Mouse (Mus musculus): Measurements from ENCODE around the gene Atp5g1.

The Atp5g1 gene

GRCm38 (mm10) chr11:96073295-96073993 lies 2.0 kb downstream of the Atp5g1 start:
- no peak for DNase-seq (ENCODE audit: low spot score in 2 of 2)

GRCm38 (mm10) chr11:96071013-96071412 lies 4.5 kb downstream of the Atp5g1 start:
- no peak for DNase-seq (ENCODE audit: low spot score in 2 of 2)

- DNase-seq (ENCODE audit: low spot score in 2 of 2) = no peak
These were observed 5.1 kb downstream of the Atp5g1 start for GRCm38 (mm10) chr11:96070353-96070752.

- no peak for DNase-seq (ENCODE audit: low spot score in 2 of 2)
These were observed 7.2 kb downstream of the Atp5g1 start for GRCm38 (mm10) chr11:96068231-96068630.

- peak; percentile 98 to 99 for DNase-seq (ENCODE audit: low spot score in 2 of 2)
These were observed 10.1 kb downstream of the Atp5g1 start, which contains the start of gene Ube2z for GRCm38 (mm10) chr11:96065215-96065911. Gene Ube2z (minus strand): TSS chr11:96065388.

GRCm38 (mm10) chr11:96064521-96065214 lies 10.8 kb downstream of the Atp5g1 start:
- peak in 1 of 2 experiments; percentile 26 for DNase-seq (ENCODE audit: low spot score in 2 of 2)

- no peak for DNase-seq (ENCODE audit: low spot score in 2 of 2)
These were observed 17.2 kb downstream of the Atp5g1 start for GRCm38 (mm10) chr11:96058309-96058708.

- DNase-seq (ENCODE audit: low spot score in 2 of 2) = no peak
These were observed 24.6 kb downstream of the Atp5g1 start for GRCm38 (mm10) chr11:96050854-96051253.

- DNase-seq (ENCODE audit: low spot score in 2 of 2) = no peak
These were observed 25.5 kb downstream of the Atp5g1 start for GRCm38 (mm10) chr11:96049939-96050338.

GRCm38 (mm10) chr11:96047469-96048373 lies 27.7 kb downstream of the Atp5g1 start:
- no peak for DNase-seq (ENCODE audit: low spot score in 2 of 2)

GRCm38 (mm10) chr11:96046793-96047192 lies 28.7 kb downstream of the Atp5g1 start:
- DNase-seq (ENCODE audit: low spot score in 2 of 2) = no peak

- DNase-seq (ENCODE audit: low spot score in 2 of 2) = no peak
These were observed 29.4 kb downstream of the Atp5g1 start for GRCm38 (mm10) chr11:96046028-96046427.

GRCm38 (mm10) chr11:96044803-96045567 lies 30.5 kb downstream of the Atp5g1 start:
- DNase-seq (ENCODE audit: low spot score in 2 of 2) = no peak

GRCm38 (mm10) chr11:96038560-96038959 lies 36.9 kb downstream of the Atp5g1 start:
- DNase-seq (ENCODE audit: low spot score in 2 of 2) = no peak

- DNase-seq (ENCODE audit: low spot score in 2 of 2) = no peak
These were observed 38.0 kb downstream of the Atp5g1 start for GRCm38 (mm10) chr11:96037499-96037898.

GRCm38 (mm10) chr11:96035133-96035532 lies 40.3 kb downstream of the Atp5g1 start:
- no peak for DNase-seq (ENCODE audit: low spot score in 2 of 2)

GRCm38 (mm10) chr11:96034596-96035052 lies 40.8 kb downstream of the Atp5g1 start, which contains the start of gene Snf8:
Gene Snf8 (plus strand): TSS chr11:96034885.
- DNase-seq (ENCODE audit: low spot score in 2 of 2) = peak; percentile 90 to 96

- DNase-seq (ENCODE audit: low spot score in 2 of 2) = no peak
These were observed 41.4 kb downstream of the Atp5g1 start for GRCm38 (mm10) chr11:96034116-96034515.

- no peak for DNase-seq (ENCODE audit: low spot score in 2 of 2)
These were observed 42.2 kb downstream of the Atp5g1 start for GRCm38 (mm10) chr11:96033264-96033663.

GRCm38 (mm10) chr11:96031701-96032100 lies 43.8 kb downstream of the Atp5g1 start:
- no peak for DNase-seq (ENCODE audit: low spot score in 2 of 2)

GRCm38 (mm10) chr11:96030571-96030970 lies 44.9 kb downstream of the Atp5g1 start:
- DNase-seq (ENCODE audit: low spot score in 2 of 2) = no peak
